Mouse (Mus musculus) C2C12 (cell line): ENCODE measurements around the gene Ascc2. TPM values are rescaled to one million over a fixed set of nuclear protein-coding genes. Genes with fewer than 3 reads are reported as not detected.

Experiments used
- H3K27me3 ChIP-seq: one replicate; pipeline ENCODE4 v1.6.1; 2011; ENCODE audit not compliant: control insufficient read depth, insufficient read depth, insufficient read length
- H3K36me3 ChIP-seq: one replicate; pipeline ENCODE4 v1.6.1; 2011; ENCODE audit not compliant: control insufficient read depth, insufficient read depth
- H3K4me3 ChIP-seq: one replicate; pipeline ENCODE4 v1.5.1; 2011; ENCODE audit warnings: mild to moderate bottlenecking, control low read depth; ENCODE audit not compliant: poor library complexity, insufficient read depth, severe bottlenecking
- H3K79me2 ChIP-seq: one replicate; pipeline ENCODE4 v1.6.1; 2011; ENCODE audit not compliant: control insufficient read depth, insufficient read depth
- H3K79me3 ChIP-seq: one replicate; pipeline ENCODE4 v1.6.1; 2011; ENCODE audit warnings: low read depth, control low read depth
- H3ac ChIP-seq: one replicate; pipeline ENCODE3; 2011; ENCODE audit warnings: low read depth; ENCODE audit not compliant: control insufficient read depth, insufficient read length
- CEBPB ChIP-seq: IDR thresholded peaks from one replicate; pipeline ENCODE4 v1.6.1; 2011; ENCODE audit warnings: low read depth, mild to moderate bottlenecking, control low read depth, moderate library complexity
- CTCF ChIP-seq: IDR thresholded peaks from one replicate; pipeline ENCODE4 v1.5.1; 2011; ENCODE audit not compliant: control insufficient read depth, insufficient read depth, insufficient read length
- FOSL1 ChIP-seq: IDR thresholded peaks from one replicate; pipeline ENCODE4 v1.8.0; 2011; ENCODE audit warnings: mild to moderate bottlenecking, low read length; ENCODE audit not compliant: poor library complexity, insufficient read depth, severe bottlenecking
- MAX ChIP-seq: IDR thresholded peaks from one replicate; pipeline ENCODE4 v1.6.1; 2011; ENCODE audit warnings: mild to moderate bottlenecking, control low read depth
- MYOD1 ChIP-seq: IDR thresholded peaks from one replicate; pipeline ENCODE4 v1.6.1; 2011; ENCODE audit warnings: low read depth; ENCODE audit not compliant: control insufficient read depth, insufficient read length
- MYOG ChIP-seq: IDR thresholded peaks from one replicate; pipeline ENCODE4 v1.6.1; 2011; ENCODE audit not compliant: control insufficient read depth, insufficient read length; ENCODE audit errors: extremely low read depth
- USF1 ChIP-seq: IDR thresholded peaks from one replicate; pipeline ENCODE4 v1.6.1; 2011; ENCODE audit warnings: low read depth, mild to moderate bottlenecking, control low read depth, moderate library complexity
- polyA plus RNA-seq: library from polyadenylated mRNA; unstranded; fragments of >200 nt; fragmentation: generic; extraction: Trizol; gene quantifications from one replicate; pipeline ENCODE4 v1.2.1, GENCODE M21; 2012; ENCODE audit warnings: missing spikeins

Gene Ascc2
- polyA plus RNA-seq, 1 experiment: 22.6 TPM

GRCm38 (mm10) chr11:4688632-4689380 is 51.3 kb downstream of the Ascc2 start:
- Histone ChIP-seq H3ac (no peak overlapping the region), H3K79me3 (no peaks in the 10 kb centered on the region), H3K36me3 (no peaks in the 10 kb centered on the region), H3K27me3 (no peaks in the 10 kb centered on the region), H3K79me2 (no peaks in the 10 kb centered on the region), H3K4me3 (no peak overlapping the region)
- TF ChIP-seq USF1 (no peak), FOSL1 (no peak), MYOG (no peak), MAX (no peak), CTCF (no peak), CEBPB (no peak), MYOD1 (no peak)

- Histone ChIP-seq H3K4me3 (no peak overlapping the region), H3K36me3 (no peaks in the 10 kb centered on the region), H3ac (no peak overlapping the region), H3K79me2 (no peaks in the 10 kb centered on the region), H3K27me3 (no peaks in the 10 kb centered on the region), H3K79me3 (no peaks in the 10 kb centered on the region)
- TF ChIP-seq USF1: no peak
Measured at GRCm38 (mm10) chr11:4690353-4690752, 52.8 kb downstream of the Ascc2 start.

GRCm38 (mm10) chr11:4691213-4691612 is 53.7 kb downstream of the Ascc2 start:
- Histone ChIP-seq H3ac (no peak overlapping the region), H3K27me3 (no peaks in the 10 kb centered on the region), H3K36me3 (no peaks in the 10 kb centered on the region), H3K4me3 (no peak overlapping the region), H3K79me3 (no peaks in the 10 kb centered on the region), H3K79me2 (no peaks in the 10 kb centered on the region)
- TF ChIP-seq MYOD1: no peak
- no peak for TF ChIP-seq USF1
- TF ChIP-seq MAX: no peak
- no peak for TF ChIP-seq MYOG
- TF ChIP-seq FOSL1: no peak
- TF ChIP-seq CEBPB: no peak
- TF ChIP-seq CTCF: no peak

- Histone ChIP-seq H3ac (no peak overlapping the region), H3K4me3 (no peak overlapping the region), H3K27me3 (no peaks in the 10 kb centered on the region), H3K79me3 (no peaks in the 10 kb centered on the region), H3K36me3 (no peaks in the 10 kb centered on the region), H3K79me2 (no peaks in the 10 kb centered on the region)
- no peak for TF ChIP-seq CTCF
Measured at GRCm38 (mm10) chr11:4692162-4692561, 54.6 kb downstream of the Ascc2 start.

- TF ChIP-seq FOSL1 (no peak), CTCF (no peak), CEBPB (peak; percentile 73), MAX (no peak), MYOG (no peak), MYOD1 (no peak), USF1 (no peak)
- Histone ChIP-seq H3K36me3 (peaks cover 14% of the 10 kb centered on the region), H3ac (no peak overlapping the region), H3K4me3 (no peak overlapping the region), H3K27me3 (no peaks in the 10 kb centered on the region), H3K79me2 (peaks cover 6% of the 10 kb centered on the region), H3K79me3 (peaks cover 3% of the 10 kb centered on the region)
Measured at GRCm38 (mm10) chr11:4697043-4697983, 59.8 kb downstream of the Ascc2 start.

GRCm38 (mm10) chr11:4700726-4701125 is 63.2 kb downstream of the Ascc2 start:
- no peak overlapping the region for H3K4me3 ChIP-seq

More at GRCm38 (mm10) chr11:4700726-4701125, 63.2 kb downstream of the Ascc2 start:
- Histone ChIP-seq H3K36me3 (peaks cover 17% of the 10 kb centered on the region), H3K27me3 (no peaks in the 10 kb centered on the region), H3K79me3 (peaks cover 19% of the 10 kb centered on the region), H3K79me2 (peaks cover 24% of the 10 kb centered on the region), H3ac (no peak overlapping the region)
- TF ChIP-seq FOSL1: no peak
- TF ChIP-seq USF1: peak; percentile 68
- no peak for TF ChIP-seq MYOG
